Mouse (Mus musculus) kidney, postnatal 0 days (tissue): ENCODE measurements at regions not wholly inside any gene's neighbourhood (a gene's known extent, or its start where the extent isn't known, plus 50 kb on each side); places are given as distances from the start of the nearest gene placed in this dataset.
A peak's percentile ranks its signal among the peaks of the same experiment; 100 is the strongest.

Experiments used
- ATAC-seq: fragments of 200-750 bp; cut with Nextera tagmentation; replicated peaks from 2 replicates; pipeline ENCODE4 v1.8.0; 2017; ENCODE audit warnings: low read depth, moderate number of reproducible peaks, moderate TSS enrichment, moderate library complexity; ENCODE audit not compliant: low FRiP score
- DNase-seq: peaks from one replicate; pipeline ENCODE4 v3.0.0-alpha.2; 2016; ENCODE audit warnings: low spot score
- H3K27ac ChIP-seq: fragments of 300-500 bp; sonication (generic); 2 replicates; pipeline ENCODE4 v1.5.1; 2014; ENCODE audit warnings: mild to moderate bottlenecking
- H3K27me3 ChIP-seq: fragments of 300-500 bp; sonication (generic); 2 replicates; pipeline ENCODE4 v1.6.1; 2014; ENCODE audit warnings: low read length, mixed read lengths; ENCODE audit not compliant: insufficient read depth
- H3K36me3 ChIP-seq: fragments of 300-500 bp; sonication (generic); 2 replicates; pipeline ENCODE4 v1.6.1; 2014; ENCODE audit warnings: low read length, mixed read lengths; ENCODE audit not compliant: insufficient read depth
- H3K4me1 ChIP-seq: fragments of 300-500 bp; sonication (generic); replicated peaks from 2 replicates; pipeline ENCODE4 v1.6.1; 2014; ENCODE audit warnings: antibody characterized with exemption, low read length, mixed read lengths; ENCODE audit not compliant: insufficient read depth
- H3K4me2 ChIP-seq: fragments of 300-500 bp; sonication (generic); 2 replicates; pipeline ENCODE4 v1.6.1; 2014; ENCODE audit warnings: mild to moderate bottlenecking, low read length, moderate library complexity, mixed read lengths
- H3K4me3 ChIP-seq: fragments of 300-500 bp; sonication (generic); replicated peaks from 2 replicates; pipeline ENCODE4 v1.5.1; 2014; ENCODE audit warnings: low read depth, low read length
- H3K9ac ChIP-seq: fragments of 300-500 bp; sonication (generic); 2 replicates; pipeline ENCODE4 v1.6.1; 2014; ENCODE audit warnings: low read depth, low read length
- H3K9me3 ChIP-seq: fragments of 300-500 bp; sonication (generic); replicated peaks from 2 replicates; pipeline ENCODE4 v1.6.1; 2016; ENCODE audit warnings: low read length, inconsistent platforms, mixed read lengths
- CTCF ChIP-seq: IDR thresholded peaks from 2 replicates; pipeline ENCODE4 v1.5.1; 2016; ENCODE audit warnings: antibody characterized with exemption, low read depth, mild to moderate bottlenecking, moderate library complexity
- whole genome bisulfite sequencing: fragments of 180-500 bp; shearing (Covaris S2); extraction: QIAGEN DNeasy Blood & Tissue Kit; methylation state at CpG from one replicate; pipeline ENCODE4 v1.1.7; 2014; 5-methylcytosine and 5-hydroxymethylcytosine counted together

DNA sequence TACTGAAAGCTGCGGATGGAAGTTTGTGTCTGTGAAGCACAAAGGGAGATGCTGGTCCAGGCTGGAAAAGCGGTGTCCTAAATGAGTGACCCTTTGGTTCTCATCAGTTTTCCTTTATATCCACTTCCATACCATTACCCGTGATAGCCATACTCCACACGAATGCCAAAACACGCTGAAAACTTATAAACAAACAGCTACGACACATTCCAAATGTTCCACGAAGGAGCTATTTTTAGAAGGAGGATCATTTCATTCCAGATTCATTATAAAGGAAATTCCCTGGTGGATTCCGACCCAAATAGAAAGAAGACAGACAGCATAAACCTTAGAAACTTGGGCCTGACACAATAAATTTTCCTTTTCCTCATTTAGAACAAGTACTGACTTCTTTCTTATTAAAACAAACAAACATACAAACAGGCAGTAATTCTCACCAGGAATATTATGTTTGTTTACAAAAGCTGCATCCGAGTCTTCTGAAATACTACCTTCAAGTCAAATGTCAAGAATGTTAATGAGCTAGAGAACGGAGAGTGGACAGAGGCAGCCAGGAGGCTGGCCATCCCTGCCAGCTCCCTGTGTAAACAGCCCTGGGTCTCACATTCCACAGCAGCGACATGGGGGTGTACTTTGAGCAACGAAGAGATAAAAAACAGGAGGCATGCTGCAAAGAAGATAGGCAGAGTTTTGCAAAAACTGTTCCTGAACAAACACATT, 96.4 kb upstream of the Cdc42ep3 start:
- H3K36me3 ChIP-seq: no peaks in the 10 kb centered on the region
- ATAC-seq (peak; percentile 71; the same call in 1 of the 2 replicates), DNase-seq (peak; percentile 90)
- 0 out of 2 replicates have a peak, but pooled peaks cover 10% of the 10 kb centered on the region for H3K4me1 ChIP-seq
- H3K9ac ChIP-seq: no peak overlapping the region
- 16% methylated on average over 12 of the region's 12 CpGs for WGBS
- H3K4me2 ChIP-seq: peak overlapping the region; percentile 34
- no peak; the same call in 1 of the 2 replicates for TF ChIP-seq CTCF
- no peaks in the 10 kb centered on the region for H3K27me3 ChIP-seq
- no peak overlapping the region for H3K4me3 ChIP-seq
- H3K27ac ChIP-seq: peak overlapping the region; percentile 48; the same call in 1 of the 2 replicates
- H3K9me3 ChIP-seq: no peaks in the 10 kb centered on the region

DNA sequence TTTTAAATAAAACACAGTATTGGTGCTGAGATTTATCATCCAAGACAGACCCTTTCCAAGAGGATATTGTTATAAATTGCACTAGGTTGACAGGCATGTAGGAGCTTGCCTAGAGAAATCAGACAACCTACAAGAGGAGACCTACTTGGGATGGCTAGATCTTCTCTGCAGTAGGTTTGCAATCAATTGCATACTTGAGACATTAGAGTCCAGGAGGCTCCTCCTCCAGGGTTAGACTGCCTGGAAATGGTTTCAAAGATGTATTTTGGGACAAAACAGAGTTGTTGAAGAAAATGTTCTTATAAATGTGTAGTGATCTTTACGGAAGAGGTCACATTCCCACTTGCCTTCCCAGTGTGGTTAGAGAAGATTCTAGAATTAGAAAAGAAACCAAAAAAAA, 98.9 kb upstream of the Cdc42ep3 start:
- 79% methylated on average over 1 of the region's 1 CpGs for WGBS
- no peak overlapping the region for H3K4me2 ChIP-seq
- H3K27ac ChIP-seq: no peak overlapping the region
- H3K4me3 ChIP-seq: no peak overlapping the region
- H3K36me3 ChIP-seq: no peaks in the 10 kb centered on the region
- no peak overlapping the region for H3K9ac ChIP-seq
- no peak for DNase-seq
- no peaks in the 10 kb centered on the region for H3K9me3 ChIP-seq
- H3K4me1 ChIP-seq: 0 out of 2 replicates have a peak, but pooled peaks cover 10% of the 10 kb centered on the region
- no peaks in the 10 kb centered on the region for H3K27me3 ChIP-seq
- ATAC-seq: no peak
- no peak for TF ChIP-seq CTCF

DNA sequence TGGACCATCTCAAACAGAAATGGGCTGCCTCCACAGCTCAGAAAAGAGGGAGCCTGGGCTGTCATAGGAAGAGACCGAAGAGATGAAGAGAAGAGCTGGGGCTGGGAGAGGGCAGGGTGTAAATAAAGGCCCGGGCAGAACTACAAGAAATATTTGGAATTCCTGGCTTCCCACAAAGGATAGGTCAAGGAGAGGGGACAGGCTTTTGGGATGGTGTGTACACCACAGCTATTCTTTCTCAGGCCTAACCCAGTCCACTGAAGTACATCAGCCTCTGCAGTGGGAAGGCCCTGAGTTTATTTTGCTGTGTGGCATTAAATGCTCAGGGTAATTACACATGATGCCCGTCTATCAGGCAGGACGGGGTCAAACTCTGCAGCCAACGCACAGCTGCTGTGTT, 99.6 kb upstream of the Cdc42ep3 start:
- DNase-seq (peak; percentile 83), ATAC-seq (peak; percentile 21; the same call in 1 of the 2 replicates)
- H3K9ac ChIP-seq: no peak overlapping the region
- H3K27me3 ChIP-seq: no peaks in the 10 kb centered on the region
- WGBS: 34% methylated on average over 5 of the region's 5 CpGs
- H3K4me2 ChIP-seq: no peak overlapping the region
- H3K9me3 ChIP-seq: no peaks in the 10 kb centered on the region
- H3K4me3 ChIP-seq: no peak overlapping the region
- TF ChIP-seq CTCF: no peak
- 0 out of 2 replicates have a peak, but pooled peaks cover 10% of the 10 kb centered on the region for H3K4me1 ChIP-seq
- peak overlapping the region; percentile 48; the same call in 1 of the 2 replicates for H3K27ac ChIP-seq
- no peaks in the 10 kb centered on the region for H3K36me3 ChIP-seq

DNA sequence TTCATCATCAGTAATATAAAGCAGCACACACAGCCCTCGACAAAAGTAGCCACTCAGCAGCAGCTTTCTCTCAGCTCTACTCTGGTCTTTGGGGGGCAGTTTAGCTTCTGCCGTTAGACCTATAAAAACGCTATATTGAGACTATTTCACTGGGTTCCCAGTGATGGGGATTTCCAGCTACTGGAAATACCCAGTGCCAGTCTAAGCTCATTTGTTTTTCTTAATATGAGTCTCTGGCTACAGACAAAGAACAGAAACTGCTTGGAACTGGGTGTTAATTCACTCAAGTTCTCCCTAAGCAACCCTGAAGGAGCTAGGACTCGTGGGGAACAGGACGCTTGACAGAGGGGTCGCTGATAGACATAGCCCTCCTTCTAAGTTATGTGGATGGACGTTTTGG, 100.3 kb upstream of the Cdc42ep3 start:
- ATAC-seq (no peak), DNase-seq (no peak)
- Histone ChIP-seq H3K4me2 (no peak overlapping the region), H3K4me3 (no peak overlapping the region), H3K36me3 (no peaks in the 10 kb centered on the region), H3K4me1 (0 out of 2 replicates have a peak, but pooled peaks cover 10% of the 10 kb centered on the region), H3K9ac (no peak overlapping the region), H3K27ac (peak overlapping the region; percentile 48; the same call in 1 of the 2 replicates), H3K9me3 (no peaks in the 10 kb centered on the region), H3K27me3 (no peaks in the 10 kb centered on the region)
- no peak for TF ChIP-seq CTCF
- WGBS: 59% methylated on average over 7 of the region's 7 CpGs

DNA sequence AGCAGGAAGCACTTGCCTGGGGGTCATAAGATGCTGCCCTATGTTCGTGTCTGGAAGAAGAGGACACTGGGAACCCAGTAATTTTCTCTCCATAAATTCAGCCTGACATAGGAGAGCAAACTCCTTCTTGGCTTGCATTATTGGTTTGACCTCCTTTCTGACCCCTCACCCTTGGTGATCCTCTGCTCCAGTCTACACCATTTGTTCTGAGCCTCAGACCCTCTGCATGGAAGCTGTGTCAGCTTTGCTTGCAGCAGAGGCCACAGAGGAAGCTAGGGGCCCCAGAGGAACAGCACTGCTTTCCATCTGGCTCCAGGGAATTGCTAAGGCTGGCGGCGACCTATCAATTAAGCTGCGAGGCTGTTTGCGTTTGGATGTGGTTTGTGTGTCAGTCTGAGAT, 102.7 kb upstream of the Cdc42ep3 start:
- Histone ChIP-seq H3K9ac (no peak overlapping the region), H3K27ac (no peak overlapping the region; the same call in 1 of the 2 replicates), H3K4me3 (no peak overlapping the region), H3K36me3 (no peaks in the 10 kb centered on the region), H3K27me3 (no peaks in the 10 kb centered on the region), H3K4me1 (0 out of 2 replicates have a peak, but pooled peaks cover 7% of the 10 kb centered on the region), H3K4me2 (no peak overlapping the region), H3K9me3 (no peaks in the 10 kb centered on the region)
- DNase-seq (peak; percentile 66), ATAC-seq (no peak)
- TF ChIP-seq CTCF: no peak
- 33% methylated on average over 5 of the region's 5 CpGs for WGBS

DNA sequence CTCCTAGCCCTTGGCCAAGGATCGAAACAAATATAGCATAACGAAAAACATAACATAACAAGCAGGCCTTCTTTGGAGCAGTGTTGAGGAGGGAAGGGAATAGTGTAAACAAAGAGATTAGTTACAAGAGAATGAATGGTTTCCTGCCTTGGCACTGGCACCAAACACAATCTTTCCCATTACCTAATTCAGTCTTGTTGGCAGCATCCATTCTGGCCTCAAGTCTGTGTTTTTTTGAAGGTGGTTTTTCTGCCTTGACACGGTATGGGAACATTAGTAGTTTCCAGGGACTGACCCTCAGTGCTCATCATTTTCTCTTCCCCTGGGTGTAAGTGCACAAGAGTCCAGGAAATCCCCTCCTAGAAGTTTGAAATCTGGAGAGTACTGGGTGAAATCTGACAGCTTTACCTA, 106.8 kb upstream of the Cdc42ep3 start:
- WGBS: 55% methylated on average over 3 of the region's 3 CpGs
- Histone ChIP-seq H3K4me2 (no peak overlapping the region), H3K9ac (no peak overlapping the region), H3K27me3 (no peaks in the 10 kb centered on the region), H3K9me3 (no peaks in the 10 kb centered on the region), H3K36me3 (no peaks in the 10 kb centered on the region), H3K27ac (no peak overlapping the region), H3K4me3 (no peak overlapping the region), H3K4me1 (no peaks in the 10 kb centered on the region)
- no peak for TF ChIP-seq CTCF
- DNase-seq (no peak), ATAC-seq (no peak)
